Mouse (Mus musculus): Measurements from ENCODE around the gene Psmd13.

Gene Psmd13

DNA sequence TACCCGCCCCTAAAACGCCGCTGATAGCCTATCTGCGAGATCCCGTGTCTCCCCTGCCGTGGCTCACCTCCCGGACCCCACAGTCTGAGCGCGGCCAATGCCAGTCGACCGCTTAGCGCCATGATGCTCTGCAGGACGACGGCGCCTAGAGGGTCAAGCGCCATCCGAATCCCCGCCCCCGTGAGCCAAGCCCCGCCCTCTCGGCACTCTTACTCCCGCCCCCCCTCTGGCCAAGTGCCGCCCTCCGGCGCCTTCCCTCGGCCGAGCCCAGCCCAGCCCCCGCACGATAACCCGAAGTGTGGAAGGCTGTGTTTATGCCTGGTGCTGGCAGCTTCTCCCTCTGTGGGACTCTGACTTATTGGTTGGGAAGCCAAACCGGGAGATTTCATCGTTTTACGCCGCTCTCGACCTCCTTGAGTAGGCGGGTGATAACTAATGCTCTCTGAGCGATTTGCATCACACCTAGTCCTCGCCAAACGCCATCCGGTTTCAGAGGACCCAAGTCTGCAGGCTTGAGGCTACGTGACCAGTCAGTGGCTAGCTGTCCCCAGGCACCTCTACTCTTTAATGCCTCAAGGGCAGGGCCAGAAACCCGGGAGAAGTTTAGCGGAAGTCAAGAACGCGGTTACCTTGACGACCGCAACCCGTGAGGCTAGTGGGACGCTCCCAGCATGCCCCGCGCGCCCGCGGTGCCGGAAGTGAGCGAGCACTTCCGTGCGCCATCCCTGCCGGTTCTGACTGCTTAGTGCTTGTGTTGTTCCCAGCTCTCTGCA, at the start of gene Psmd13, which contains the start of gene Sirt3:
Gene Psmd13 (plus strand): TSS at position 273 of the 773 bp plus-strand sequence.
Gene Sirt3 (minus strand): TSS at position 614 of the 773 bp plus-strand sequence.
- TF ChIP-seq GATA4 (IDR thresholded peaks at IDR 0.05; ENCODE audit: insufficient replicate concordance, low read length) = no peak

DNA sequence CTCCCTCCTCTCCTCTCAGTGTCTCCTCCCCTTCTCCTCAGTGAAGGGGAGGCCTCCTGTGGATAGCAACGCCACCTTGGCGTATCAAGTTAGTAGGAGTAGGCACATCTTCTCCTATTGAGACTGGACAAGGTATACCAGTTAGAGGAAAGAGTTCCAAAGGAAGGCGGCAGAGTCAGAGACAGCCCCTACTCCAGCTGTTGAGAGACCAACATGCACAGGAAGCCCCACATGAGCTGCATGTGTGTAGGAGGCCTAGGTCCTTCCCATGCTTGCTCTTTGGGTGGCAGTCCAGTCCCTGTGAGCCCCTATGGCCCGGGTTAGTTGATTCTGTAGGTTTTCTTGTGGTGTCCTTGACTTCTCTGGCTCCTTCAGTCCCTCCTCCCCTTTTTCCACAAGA, 48.4 kb upstream of the Psmd13 start:
- no peak for TF ChIP-seq GATA4 (IDR thresholded peaks at IDR 0.05; ENCODE audit: insufficient replicate concordance, low read length)

DNA sequence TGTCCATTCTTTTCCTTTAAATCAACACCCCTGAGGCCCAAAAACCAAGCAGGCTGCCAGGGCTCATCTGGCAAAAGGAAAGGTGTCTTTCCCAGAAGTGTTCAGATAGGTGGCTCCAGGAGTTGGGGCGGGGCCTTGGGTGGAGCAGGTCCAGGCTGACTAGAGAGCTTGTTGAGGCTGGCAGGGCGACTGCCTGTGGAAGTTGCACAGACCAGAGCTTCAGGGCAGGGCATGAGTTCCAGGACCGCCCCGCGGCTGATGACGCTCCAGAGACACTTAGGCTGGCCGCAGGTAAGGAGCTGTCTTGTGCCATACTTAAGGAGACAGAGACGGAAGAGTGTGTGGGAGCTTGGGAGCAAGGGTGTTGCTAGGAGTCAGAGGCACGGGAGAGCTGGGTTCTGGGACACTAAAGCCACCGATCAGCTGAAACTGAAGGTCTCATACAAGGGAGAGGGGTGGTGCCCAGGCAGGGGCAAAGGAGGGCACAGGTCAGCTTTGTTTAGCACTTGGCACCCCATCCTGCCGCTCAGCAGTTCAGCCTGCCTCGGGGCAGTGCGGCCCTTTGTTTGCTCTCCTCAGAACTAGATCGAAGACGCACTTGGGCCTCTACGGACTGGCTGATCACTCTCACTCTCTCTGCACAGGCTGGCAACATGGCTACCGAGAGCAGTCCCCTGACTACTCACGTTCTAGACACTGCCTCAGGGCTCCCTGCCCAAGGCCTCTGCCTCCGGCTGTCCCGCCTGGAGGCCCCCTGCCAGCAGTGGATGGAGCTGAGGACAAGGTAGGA, 46.6 kb upstream of the Psmd13 start, which contains the start of gene Urah:
Gene Urah (plus strand): TSS at position 51 of the 790 bp plus-strand sequence.
- TF ChIP-seq GATA4 (IDR thresholded peaks at IDR 0.05; ENCODE audit: insufficient replicate concordance, low read length) = no peak

DNA sequence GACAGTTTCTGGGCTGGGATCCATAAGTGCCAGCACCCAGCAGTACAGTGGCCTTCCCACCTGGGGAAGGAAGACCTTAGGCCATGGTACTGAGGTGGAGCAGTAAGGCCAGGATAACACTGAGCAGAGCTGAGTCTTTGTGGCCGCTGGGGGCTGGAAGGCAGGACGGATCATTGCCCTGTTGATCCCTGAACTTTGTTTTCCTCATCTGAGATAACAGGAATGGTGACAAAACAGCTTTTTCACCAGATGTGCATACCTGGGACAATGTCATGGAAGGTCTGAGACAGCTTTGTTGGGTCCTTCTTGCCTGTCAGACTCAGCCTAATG, 46.0 kb upstream of the Psmd13 start:
- TF ChIP-seq GATA4 (IDR thresholded peaks at IDR 0.05; ENCODE audit: insufficient replicate concordance, low read length) = peak; percentile 38; the same call in 1 of the 2 replicates

DNA sequence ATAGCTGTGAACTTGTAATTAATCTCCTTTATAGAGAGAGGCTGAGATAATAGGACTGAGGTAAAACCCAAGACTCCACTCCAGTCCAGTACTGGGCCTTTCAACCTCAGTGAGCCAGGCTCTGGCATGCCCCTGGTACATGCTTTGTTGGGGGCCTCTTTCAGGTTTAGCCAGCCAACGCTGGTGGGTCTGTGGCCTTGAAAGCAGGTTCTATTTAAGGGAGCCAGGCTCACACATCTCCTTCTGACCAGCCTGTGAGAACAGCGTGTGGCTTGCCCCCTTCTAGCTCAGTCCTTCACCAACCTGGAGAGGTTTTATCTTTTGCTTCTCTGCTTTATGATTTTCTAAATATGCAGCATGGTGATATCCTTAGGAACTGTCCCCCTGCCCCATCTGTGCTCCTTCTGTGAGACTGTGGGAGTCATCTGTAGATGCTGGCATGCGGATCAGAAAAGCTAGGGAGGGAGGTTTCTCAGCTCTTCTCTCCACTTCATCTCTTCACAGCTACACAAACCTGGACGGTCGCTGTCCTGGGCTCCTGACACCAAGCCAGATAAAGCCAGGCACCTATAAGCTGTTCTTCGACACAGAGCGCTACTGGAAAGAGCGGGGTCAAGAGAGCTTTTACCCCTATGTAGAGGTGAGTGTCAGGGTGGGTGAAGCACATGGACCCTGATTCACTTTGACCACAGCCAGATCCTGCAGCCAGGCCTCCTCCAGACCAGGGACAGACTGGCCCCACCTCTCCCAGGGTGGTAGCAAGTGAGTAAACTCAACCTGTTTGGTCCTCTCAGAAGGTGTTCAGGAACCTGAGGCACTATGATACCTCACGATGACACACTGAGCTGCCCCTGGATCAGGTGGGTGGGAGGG, 45.3 kb upstream of the Psmd13 start:
- no peak for TF ChIP-seq GATA4 (IDR thresholded peaks at IDR 0.05; ENCODE audit: insufficient replicate concordance, low read length)

DNA sequence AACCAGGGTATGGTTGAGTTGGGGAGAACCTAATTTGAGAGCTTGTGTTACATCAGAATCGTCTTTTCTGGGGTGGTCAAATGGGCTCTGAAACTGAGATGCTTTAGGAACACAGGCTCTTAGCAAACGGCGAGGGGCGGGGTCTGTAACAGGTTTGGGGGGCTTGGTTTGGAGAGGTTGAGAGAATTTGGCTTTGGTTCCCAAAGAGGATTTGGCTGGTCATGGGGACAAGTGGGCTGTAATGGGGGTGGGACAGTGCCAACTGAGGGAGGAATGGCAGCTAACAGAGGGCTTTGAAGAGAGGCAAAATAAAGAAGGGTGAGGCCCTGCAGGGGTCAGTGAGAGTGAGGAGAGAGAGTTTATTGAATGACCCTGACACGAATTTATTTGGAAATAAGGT, 42.2 kb upstream of the Psmd13 start:
- TF ChIP-seq GATA4 (IDR thresholded peaks at IDR 0.05; ENCODE audit: insufficient replicate concordance, low read length) = no peak

DNA sequence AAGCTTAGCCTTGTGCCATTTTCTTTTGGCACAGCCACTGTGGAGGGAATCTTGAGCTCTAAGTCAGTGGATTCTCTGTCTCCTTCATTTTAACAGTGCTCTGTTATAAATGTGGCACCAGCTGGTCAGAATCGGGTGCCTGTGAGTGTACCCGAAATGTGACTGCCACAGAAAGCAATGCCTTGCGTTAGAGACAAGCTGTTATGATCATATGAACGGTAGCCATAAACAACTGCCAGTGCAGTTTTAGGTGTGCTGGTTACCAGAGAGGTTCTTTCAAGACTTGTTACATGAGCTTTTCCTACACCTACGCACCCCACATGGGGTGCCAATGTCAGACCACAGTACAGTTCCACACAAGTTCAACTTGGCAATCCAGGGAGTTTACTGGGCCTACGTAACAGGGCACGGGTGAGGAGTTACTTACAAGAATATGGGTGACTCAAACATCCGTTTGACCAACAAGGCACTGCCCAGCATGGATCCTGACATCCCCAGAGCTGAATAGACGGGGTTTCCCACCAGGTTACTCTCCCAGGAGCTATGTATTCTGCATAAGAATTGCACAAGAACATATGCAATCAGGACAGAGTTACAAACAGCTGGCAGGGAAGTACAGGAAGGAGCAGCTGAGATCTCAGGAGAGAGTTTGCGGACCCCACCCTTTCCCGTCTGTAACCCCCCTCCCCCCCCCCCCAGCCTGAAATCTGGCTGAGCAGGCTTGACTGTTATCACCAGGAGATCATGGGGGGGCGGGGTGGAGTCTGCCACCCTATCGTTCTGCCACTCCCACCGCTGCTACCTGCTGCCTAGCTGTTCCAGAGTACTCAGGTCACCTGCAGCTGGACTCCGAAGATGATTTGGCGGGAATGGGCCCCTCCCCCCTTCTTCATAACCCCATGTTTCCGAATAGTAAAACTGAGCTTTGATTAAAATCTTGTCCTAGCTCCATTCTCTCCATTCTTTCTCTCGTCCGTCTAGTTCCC, 40.7 kb upstream of the Psmd13 start:
- TF ChIP-seq GATA4 (IDR thresholded peaks at IDR 0.05; ENCODE audit: insufficient replicate concordance, low read length) = no peak

DNA sequence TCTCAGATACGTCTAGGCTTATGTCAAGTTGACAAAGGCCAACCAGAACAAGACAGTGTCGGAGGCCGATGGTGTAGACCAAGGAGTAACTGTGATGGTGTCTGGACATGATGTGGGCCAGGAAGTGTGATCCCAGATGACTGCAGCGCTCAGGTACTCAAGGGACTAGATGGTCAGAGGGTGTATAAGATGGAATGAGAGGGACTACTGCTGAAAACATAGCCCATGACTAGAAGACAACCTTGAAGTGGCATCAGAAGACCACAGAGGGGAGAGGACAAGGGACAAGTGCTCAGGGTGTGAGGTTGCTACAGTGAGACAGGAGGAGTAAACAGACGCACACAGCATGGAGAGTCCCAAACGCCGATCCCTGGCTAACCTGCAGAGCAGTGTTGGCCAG, 38.0 kb upstream of the Psmd13 start:
- no peak for TF ChIP-seq GATA4 (IDR thresholded peaks at IDR 0.05; ENCODE audit: insufficient replicate concordance, low read length)

DNA sequence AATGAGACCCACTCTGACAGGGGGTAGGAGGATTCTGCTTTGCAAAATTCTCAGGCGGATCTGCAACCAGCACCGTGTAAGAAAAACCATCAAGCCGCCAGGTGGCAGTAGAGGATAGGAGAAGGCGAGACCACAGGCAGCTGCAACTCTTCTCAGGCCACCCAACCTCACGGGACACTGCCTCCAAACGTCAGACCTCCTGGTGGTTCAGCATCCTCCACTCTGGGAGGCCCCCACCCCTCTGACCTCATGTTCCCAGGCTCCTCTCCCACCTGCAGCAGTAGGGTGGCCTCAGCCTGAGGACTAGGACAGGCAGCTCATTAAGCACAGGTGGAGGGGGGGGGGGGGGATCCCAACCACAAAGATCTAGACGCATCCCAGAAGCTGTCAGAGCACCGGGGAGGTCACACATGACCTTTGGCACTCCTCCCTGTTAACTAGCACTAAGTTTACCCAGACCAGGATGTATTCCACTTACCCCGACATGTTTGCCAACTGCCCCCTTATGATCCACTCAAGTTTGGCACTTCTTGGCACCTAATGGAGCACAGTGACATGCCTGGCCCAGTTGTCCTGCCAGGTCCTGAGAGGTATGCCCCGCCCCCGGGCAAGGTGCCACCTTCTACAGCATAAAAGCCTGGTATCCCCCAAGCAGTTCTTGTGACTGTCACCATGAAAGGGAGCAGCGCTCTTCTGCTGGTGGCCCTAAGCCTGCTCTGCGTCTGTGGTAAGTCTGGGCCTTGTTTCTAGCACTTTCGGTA, 36.7 kb upstream of the Psmd13 start, which contains the start of gene Scgb1c1:
Gene Scgb1c1 (plus strand): TSS at position 643 of the 761 bp plus-strand sequence.
- no peak for TF ChIP-seq GATA4 (IDR thresholded peaks at IDR 0.05; ENCODE audit: insufficient replicate concordance, low read length)

DNA sequence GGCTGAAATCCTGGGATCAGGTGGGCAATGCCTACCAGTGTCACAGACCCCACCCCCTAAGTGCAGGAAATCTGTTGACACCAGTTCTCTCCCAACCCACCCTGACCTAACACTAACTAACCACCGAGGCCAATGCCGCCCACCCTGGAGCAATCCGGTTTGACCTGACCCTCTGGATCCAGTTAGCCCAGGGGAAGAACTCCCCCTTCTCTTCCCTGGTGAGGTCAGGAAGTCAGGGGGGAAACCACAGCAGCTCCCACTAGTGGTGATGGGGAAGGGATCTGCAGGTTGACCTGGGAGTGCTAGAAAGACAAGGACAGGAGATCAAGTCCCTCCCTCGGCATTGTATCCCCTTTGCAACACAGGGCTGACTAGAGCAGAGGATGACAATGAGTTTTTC, 36.1 kb upstream of the Psmd13 start:
- no peak for TF ChIP-seq GATA4 (IDR thresholded peaks at IDR 0.05; ENCODE audit: insufficient replicate concordance, low read length)

DNA sequence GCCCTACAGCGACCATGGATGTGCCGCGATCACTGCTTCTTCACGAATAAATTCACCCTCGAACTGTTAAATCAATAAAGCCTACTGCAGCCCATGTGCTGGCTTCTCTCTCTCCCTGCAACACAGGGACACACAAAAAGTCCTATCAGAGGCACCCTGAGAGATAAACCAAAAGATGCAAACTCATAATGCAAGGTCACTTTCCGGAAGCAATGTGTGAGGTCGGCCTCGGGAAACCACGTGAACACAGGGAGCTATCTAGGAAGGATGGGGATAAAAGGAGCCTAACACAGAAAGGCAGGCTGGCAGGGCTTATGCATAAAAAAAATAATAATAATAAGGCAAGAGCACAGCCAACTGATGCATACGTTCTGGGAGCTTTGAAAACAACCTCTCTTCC, 35.1 kb upstream of the Psmd13 start:
- TF ChIP-seq GATA4 (IDR thresholded peaks at IDR 0.05; ENCODE audit: insufficient replicate concordance, low read length) = no peak

DNA sequence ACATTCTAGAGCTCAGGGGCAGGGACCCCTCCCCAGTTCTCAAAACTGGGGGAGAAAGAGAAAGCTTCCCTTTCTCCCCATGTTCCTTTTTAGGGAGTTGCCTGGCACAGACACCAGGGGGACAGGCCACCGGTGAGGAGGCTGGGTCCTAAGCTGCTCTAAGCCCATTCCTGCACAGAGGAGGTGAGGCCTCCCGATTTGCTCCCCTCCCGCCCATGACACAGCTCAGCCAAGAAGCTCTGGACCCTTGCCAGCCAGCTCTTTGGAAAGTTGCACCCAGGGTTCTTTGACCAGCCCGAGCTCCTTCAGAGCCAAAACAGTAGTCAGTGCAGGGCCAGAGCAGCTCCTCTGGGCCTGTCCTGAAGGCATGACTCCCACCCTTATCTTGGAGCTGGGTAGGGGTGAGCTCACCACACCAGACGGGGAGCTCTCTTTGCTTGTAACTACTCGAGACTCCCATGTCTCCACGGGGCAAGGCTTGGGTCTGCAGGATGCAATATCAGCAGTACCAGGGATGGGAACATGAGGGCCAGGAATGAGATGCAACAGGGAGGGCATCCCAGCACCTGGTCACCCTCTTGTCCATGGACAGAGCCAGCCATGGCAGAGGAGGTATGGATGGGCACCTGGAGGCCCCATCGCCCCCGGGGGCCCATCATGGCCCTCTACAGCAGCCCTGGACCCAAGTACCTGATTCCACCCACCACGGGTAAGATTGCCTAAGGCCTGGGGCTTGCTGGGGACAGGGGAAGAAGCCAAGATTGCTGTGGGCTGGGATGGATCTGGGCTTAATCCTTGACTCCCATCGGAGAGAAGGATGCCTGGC, 33.8 kb upstream of the Psmd13 start, which contains the start of gene Odf3:
Gene Odf3 (plus strand): TSS at position 51 of the 826 bp plus-strand sequence.
- no peak for TF ChIP-seq GATA4 (IDR thresholded peaks at IDR 0.05; ENCODE audit: insufficient replicate concordance, low read length)
